Mouse (Mus musculus) thymus, adult 2 months (tissue): ENCODE data around the gene Hsd17b3.

Experiments
- CTCF ChIP-seq: fragments of 200-500 bp; IDR thresholded peaks from 2 replicates; pipeline ENCODE4 v1.5.1; 2012; ENCODE audit warnings: mild to moderate bottlenecking, control low read depth, low read length, moderate library complexity, borderline replicate concordance; ENCODE audit not compliant: control insufficient read depth, poor library complexity, insufficient read depth; ENCODE audit errors: extremely low read depth
- POLR2A ChIP-seq: fragments of 200-500 bp; IDR thresholded peaks from 2 replicates; pipeline ENCODE4 v1.6.1; 2012; ENCODE audit warnings: mild to moderate bottlenecking, low read length, control low read depth, moderate library complexity; ENCODE audit not compliant: control insufficient read depth, poor library complexity, insufficient read depth; ENCODE audit errors: extremely low read depth

- no peak for TF ChIP-seq POLR2A
- TF ChIP-seq CTCF, result no peak
Measured at GRCm38 (mm10) chr13:64031254-64031653, 57.8 kb downstream of the Hsd17b3 start.
